Mouse (Mus musculus): Measurements from ENCODE around the gene 1810049J17Rik.

DNA sequence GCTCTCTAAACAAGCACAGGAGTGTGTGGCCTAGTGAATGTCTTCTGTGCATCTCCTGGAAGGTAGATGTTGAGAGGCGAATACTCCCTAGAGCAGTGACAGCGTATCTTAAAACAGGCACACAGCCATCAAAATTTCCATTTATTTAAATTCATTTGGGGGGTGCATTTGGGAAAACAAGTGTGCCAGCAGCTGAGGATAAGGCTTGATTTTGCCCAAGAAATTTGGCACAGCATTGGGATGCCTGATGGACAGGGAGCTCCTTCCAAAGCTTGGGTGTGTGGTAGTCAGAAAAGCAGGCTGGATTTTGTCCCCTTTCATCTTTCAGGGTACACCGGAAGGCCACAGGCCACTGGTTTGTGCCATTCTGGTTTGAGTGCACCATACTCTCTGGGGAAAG is 48.4 kb upstream of the 1810049J17Rik start:
- TF ChIP-seq POLR2A (IDR thresholded peaks at IDR 0.05; ENCODE audit: insufficient read length, low read depth) (no peak), USF1 (IDR thresholded peaks at IDR 0.05; ENCODE audit: low read depth) (no peak), CEBPB (IDR thresholded peaks at IDR 0.05; ENCODE audit: insufficient read depth, poor library complexity, severe bottlenecking) (no peak), TCF12 (IDR thresholded peaks at IDR 0.05; ENCODE audit: insufficient read depth, poor library complexity, severe bottlenecking) (no peak), POLR2AphosphoS2 (IDR thresholded peaks at IDR 0.05; ENCODE audit: insufficient read length, low read depth) (no peak), SRF (IDR thresholded peaks at IDR 0.05; ENCODE audit: control insufficient read depth, insufficient read length, low read depth) (no peak), MYOG (IDR thresholded peaks at IDR 0.05; ENCODE audit: control insufficient read depth in 1 of 3, insufficient read depth in 1 of 3, insufficient read length in 2 of 3, low read depth in 2 of 3) (no peak)
